Mouse (Mus musculus) urinary bladder, adult 18-20 months (tissue): ENCODE measurements at regions not wholly inside any gene's neighbourhood (a gene's known extent, or its start where the extent isn't known, plus 50 kb on each side); places are given as distances from the start of the nearest gene placed in this dataset.

Experiments
- DNase-seq, 2 experiments: peaks; one replicate each; pipeline ENCODE4 v3.0.0; 2022; ENCODE audit warnings: low spot score in 2 of 2, mixed read lengths in 2 of 2

DNA sequence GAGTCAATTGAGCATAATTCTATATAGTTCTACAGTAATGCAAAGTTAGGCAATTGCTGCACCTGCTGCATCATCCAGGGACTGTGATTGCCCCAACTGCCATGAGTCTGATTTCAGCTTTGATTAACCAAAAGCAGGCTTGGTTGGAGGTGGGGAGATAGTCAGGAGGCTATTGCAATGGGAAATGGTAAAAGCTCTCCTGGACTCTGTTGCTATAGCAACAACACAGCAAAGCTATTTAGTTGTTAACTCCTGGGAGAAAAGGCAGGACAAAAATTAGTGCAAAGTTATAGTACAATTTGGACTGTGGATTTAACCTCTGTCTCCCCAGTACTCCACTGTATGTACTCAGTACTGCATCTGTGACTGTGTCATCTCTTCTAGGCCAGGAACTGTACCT is 51.7 kb upstream of the Rasgrf1 start:
- no peak for DNase-seq

DNA sequence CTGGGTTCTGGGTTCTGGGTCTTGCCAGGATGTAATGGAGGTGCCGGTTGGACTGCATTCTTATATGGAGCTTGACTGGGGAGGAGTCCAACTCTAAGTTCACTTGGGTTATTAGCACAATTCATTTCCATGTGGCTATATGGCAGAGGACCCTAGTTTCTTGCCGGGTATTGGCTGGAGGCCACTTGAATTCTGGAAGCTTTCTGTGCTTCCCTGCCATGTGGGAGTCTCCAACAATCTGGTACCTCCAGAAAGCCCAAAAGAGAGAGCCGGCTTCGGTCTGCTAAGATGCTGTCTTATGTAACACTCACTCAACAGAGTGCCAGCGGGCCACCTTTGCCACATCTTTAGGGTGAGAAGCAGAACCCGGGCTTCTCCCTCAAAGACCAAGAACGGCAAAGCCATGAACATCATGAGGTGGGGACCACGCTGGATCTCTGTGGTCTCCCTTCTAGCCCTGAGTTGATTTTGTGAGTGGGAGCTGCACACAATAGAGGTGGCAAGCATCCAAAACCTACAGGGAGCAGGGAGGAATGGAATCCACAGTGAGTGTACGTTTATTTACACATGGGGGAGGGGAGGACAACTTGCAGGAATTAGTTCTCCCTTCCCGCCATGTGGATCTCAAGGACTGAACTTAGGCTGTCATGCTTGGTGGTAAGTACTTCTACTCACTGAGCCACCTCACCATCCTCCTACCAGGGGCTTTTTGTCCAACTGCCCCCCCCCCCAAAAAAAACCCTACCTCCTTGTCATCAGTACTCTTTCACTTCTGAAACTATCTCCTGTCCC is 59.0 kb upstream of the Rasgrf1 start:
- no peak for DNase-seq

DNA sequence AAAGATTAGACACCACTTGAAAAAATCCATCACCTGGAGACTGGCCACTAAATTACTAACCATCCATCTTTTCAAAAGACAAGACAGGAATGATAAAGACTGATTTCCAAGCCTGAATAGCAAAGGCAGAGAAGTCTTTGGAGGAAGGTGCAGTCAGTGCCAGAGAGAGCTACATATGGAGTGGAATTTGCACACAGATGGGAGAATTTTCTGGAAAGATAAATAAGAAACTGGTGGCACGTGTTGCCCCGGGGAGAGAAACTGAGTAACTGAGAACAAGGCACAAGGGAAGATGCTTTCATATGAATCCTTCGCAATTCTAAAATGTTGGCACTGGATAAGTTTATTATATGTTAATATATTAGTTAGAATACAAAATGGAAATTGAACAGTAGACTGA is 59.8 kb upstream of the Rasgrf1 start:
- DNase-seq: no peak

DNA sequence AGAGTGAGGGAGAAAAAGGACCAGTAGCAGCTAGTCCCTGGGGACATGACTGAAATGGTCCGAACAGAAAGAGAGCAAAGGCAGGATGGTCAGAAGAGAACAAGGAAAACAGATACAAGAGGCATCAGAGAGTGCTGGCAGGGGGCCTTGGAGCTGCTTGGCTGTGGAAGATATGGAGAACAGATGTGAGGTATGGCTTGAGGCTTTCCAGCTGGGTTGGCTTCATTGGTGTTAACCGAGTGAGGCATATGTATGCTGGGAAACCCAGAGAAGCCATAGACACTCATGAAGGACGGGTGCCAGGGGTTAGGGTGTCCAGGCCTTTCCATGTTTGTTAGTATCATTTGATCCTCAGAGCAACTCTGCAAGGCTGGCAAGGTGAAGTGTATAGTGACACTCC is 61.1 kb upstream of the Rasgrf1 start:
- DNase-seq: no peak

DNA sequence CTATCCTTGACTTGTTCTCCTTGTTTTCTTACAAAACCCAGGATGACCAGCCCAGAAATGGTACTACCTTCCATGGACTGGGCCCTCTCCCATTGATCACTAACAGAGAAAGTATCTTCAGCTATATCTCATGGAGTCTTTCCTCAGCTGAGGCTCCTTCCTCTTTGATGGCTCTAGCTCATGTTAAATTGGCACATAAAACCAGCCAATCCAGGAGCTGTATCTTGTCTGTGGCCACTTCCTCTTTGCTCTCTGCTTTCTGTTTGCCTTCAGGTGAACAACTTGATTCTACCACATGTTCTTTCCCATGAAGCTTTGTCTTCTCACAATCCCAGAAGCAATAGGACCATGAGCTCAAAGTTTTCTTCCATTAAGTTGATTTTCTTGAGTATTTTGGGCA is 62.7 kb upstream of the Rasgrf1 start:
- no peak for DNase-seq

DNA sequence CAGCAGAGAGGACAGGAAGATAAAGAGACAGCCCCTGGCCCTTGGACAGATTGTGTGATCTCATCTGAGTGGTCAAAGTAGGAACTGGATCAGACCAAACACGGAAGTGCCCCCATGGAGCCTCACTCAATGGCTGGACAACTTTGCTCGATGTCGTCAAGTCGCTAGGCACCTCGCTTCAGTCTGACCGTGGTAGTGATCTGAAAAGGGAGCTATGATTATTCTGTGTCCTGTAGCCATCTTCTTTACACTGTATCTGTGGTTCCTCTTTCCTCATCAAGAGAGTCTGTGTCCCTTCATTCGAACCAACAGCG is 67.0 kb upstream of the Rasgrf1 start:
- DNase-seq: no peak

- no peak for DNase-seq
Measured at GRCm38 (mm10) chr9:89841866-89842775, 67.6 kb upstream of the Rasgrf1 start.

DNA sequence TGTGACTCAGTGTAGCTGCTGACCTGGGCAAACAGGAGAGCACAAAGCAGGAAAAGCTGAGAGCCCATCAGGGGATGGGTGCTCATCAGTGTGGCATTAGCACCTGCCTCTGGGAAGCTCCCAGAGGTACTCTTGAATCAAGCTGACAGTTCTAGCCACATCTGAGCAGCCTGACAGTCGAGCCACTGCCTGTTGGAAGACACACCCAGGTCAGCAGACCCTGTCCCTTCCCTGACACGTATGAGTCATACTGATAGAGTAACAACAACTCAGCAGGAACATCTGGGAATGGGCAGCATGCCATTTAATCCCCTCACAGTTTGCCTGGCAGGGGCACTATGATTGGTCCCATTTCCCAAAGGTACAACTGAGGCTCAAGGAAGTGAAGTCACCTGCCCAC is 68.3 kb upstream of the Rasgrf1 start:
- no peak for DNase-seq

GRCm38 (mm10) chr9:89836454-89837245 is 73.1 kb upstream of the Rasgrf1 start:
- no peak for DNase-seq

DNA sequence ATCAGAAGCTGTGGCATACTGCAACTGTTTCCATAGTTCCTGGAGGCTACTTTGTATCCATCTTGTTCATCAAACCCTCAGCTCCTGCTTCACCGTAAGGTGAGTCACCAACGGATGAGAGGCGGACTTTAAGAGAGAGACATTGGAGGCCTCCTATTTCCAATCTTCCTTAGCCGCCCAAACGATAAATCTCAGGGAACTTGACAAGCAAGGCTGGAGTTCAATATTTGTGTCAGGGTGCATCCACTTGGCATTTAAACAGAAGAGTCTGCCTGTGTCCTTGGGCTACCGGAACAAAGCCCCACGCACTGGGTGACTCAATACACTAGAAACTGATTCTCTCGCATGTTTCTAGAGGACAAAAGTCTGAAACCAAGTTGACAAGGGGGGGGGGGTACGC is 76.1 kb upstream of the Rasgrf1 start:
- no peak for DNase-seq

GRCm38 (mm10) chr9:89831855-89832254 is 77.9 kb upstream of the Rasgrf1 start:
- DNase-seq: peak; percentile 26 to 52

GRCm38 (mm10) chr9:89828156-89828555 is 81.6 kb upstream of the Rasgrf1 start:
- no peak for DNase-seq

GRCm38 (mm10) chr9:89827564-89827963 is 82.1 kb upstream of the Rasgrf1 start:
- no peak for DNase-seq

DNA sequence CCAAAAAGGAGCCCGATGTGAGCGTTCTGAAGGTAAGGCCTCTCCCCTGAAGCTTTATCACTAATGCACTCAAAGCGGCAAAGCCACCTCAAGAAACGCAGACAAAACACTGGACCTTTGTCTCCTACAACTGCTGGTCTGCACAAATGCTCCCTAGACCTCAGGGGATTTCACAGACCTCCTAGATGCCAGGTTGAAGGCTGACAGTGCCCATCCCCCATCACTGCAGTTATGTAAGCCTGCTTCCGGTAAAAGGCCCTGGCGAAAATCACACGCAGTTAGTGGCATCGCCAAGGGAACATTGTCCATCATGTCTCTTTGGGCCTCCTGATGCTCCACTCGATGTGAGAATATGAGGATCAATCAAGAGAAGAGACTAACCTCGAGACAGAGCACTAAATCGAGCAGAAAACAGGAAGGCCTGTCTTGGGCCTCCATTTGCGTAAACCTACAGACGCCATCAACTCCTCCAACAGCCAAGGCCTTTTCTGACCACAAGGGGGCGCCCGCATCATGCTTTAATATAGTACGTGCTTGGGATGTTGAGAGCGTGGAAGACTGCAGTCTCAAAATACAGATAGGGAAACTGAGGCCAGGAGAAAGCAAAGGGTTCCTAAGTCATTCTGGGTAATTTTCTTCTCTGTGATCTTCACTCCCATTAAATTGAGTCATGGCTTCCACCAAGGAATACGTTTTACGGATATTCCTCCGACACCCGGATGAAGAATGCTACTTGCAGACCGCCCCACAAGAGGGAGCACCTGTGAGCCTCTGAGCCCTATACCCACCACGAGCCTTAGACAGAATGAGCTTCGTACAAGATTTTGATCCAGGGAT is 82.8 kb upstream of the Rasgrf1 start:
- DNase-seq: peak; percentile 78 to 92

DNA sequence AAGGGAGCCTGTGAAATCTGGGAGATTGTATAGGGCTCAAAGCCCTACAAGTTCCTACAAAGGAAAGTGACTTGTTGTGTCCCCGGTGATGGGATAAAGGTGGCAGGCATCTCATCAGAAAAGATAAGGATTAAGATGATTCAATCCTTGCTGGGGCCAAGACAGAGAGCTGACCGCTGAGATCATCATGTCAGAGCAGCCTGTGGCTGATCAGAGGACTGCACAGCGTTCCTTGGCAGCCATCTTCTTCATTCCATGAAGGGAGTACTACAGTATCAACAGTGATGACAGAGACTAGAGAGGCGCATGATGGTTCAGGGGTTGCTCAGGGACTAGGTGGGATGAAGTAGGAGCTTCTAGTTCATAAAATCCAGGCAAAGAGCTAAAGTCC is 83.6 kb upstream of the Ankrd34c start:
- no peak for DNase-seq

- DNase-seq: no peak
Measured at GRCm38 (mm10) chr9:89821109-89821852, 83.0 kb upstream of the Ankrd34c start.

- DNase-seq: no peak
Measured at GRCm38 (mm10) chr9:89813616-89814318, 75.5 kb upstream of the Ankrd34c start.

- no peak for DNase-seq
Measured at GRCm38 (mm10) chr9:89807381-89807780, 69.1 kb upstream of the Ankrd34c start.

DNA sequence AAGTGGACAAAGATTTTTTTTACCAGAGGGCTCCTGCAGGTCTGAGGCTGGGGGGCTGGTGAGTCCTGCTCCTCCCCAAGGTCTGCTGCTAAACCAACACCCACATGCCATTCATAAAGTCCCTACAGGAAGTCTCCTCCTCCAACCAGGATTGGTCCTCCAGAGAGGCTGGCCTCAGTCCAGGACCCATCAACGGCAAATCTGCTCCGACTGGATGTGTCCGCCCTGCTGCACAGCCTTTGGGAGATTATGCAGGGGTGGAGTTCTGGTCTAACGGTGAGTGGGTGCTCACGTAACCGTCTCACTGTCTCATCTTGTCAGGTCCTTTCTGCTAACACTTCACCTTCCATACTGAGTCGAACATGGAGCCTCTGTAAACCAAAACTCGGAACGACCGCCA is 64.4 kb upstream of the Ankrd34c start:
- no peak for DNase-seq

- peak; percentile 10 to 51 for DNase-seq
Measured at GRCm38 (mm10) chr9:89793018-89793417, 54.7 kb upstream of the Ankrd34c start.
